Mouse (Mus musculus): Measurements from ENCODE around the gene Abhd6.
A peak's percentile ranks its signal among the peaks of the same experiment; 100 is the strongest.

Abhd6 gene

DNA sequence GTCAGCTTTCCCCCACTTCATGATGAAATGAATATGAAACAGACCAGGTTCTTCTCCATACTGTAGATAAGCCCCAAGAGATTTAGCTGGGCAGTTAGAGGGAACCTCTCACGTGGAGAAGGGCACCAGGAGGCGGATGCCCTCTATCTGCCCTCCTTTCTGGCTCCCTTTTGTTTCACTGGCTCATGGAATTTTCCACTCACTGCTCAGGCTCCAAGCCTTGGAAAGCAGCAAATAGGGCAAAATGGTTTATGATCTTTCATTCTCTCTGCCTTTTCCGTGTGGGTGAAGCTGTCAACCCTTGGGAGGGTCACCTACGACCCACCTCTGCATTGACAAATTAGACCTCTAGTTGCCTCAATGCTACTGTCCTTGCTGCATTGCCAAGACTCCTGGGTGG is 27.8 kb downstream of the Abhd6 start:
- DNase-seq (ENCODE audit: low spot score), result no peak

DNA sequence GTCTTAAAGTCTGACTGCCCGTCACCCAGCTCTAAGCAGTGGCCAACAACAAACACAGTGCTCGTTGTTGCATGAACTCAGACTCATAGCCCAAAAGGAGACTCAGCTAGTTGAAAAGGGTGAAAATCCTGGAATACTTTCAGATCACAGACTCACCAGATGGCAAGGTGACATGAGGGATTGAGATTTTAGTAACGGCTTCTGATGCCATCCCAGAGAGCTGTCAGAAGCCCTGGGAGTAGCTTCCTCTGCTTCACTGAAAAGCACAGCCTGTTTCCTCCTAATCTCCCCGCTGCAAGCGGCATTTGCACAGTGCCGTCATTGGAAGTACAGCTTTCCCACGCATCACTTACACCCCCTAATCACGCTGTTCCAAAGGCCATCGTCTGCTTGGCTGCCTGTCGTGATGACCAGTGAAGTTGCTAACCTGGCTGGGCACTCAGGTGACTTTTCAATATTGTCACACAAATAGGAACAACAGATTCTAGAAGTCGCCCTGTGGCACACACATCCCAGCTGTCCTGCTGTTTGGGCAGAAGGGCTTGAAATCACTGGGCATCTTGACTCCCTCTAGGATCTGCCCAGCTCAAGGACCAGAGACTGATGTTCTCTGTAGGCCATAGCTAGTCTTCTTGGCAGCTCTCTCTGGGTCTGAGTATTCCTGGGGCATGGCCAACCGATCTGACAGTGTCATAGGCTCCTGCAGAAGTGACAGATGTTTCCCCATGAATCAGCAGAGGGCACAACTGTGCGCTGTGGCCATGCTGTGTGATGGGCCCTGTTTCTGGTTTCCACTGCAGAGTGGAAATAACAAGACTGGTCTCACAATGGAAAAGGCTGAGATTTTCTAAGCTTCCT is 29.6 kb downstream of the Abhd6 start:
- no peak for DNase-seq (ENCODE audit: low spot score)

DNA sequence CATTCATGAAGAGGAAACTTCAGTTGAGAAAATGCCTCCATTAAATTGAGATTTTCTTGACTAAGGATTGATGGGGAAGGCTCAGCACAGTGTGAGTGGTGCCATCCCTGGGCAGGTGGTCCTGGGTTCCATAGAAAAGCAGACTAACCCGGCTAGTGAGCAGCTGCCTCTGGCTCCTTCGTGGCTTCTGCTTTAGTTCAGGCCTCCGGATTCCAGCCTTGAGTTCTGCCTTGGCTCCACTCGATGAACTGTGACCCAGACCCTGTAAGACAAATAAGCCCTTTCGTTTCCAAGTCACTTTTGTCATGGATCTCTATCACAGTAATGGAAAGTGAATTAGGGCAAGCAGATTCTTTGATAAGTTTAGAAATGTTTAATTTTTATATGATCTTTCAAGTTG is 31.9 kb downstream of the Abhd6 start:
- DNase-seq (ENCODE audit: low spot score), result no peak

DNA sequence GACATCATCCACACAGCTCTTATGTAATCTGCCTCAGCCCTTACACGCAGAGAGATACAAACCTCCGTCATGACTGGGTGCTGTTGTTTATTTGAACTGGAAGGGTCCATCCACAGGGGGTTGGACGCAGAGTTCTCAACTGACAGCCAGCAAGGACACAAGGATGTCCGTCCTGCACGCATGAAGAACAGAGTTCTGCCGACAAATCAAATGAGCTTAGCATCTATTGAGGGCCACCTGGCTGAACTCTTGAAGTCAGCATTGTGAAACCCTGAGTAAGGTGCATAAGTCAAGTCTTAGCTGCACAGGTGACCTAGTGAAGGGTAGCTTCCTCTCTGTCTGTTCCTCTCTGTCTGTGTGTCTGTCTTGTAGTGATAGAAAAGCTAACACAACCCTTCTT is 33.2 kb downstream of the Abhd6 start:
- DNase-seq (ENCODE audit: low spot score), result no peak

DNA sequence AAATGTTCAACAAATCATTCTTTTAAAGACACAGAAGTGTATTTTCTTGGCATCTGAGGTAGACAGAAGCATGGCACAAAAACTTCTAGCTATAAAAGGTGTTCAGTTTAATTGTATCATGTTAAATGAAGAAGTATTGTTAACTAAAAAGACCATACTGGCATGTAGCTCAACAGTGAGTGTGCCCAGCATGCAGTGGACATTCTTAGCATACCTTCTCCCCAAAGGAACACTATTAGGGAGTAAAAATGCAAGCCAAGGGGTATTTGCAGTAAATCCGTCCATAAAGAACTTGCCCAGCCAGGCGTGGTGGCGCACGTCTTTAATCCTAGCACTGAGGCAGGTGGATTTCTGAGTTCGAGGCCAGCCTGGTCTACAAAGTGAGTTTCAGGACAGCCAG is 33.7 kb downstream of the Abhd6 start:
- DNase-seq (ENCODE audit: low spot score), result no peak

DNA sequence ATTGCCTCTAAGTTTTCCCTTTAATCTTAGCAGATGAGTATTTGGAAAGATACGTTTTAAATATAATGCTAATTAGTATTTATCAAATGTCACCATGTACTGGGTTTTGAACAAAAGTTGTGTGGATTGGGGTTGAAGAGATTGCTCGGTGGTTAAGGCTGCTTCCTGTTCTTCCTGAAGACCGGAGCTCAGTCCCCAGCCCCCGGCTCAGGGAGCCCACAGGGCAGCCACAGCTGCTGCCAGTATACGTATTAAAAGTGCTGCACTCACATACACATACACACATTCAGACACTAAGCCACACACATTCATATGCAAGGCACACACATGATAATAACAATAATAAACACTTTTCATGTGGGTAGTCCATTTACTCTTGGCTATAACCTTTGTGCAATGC is 35.4 kb downstream of the Abhd6 start:
- no peak for DNase-seq (ENCODE audit: low spot score)

DNA sequence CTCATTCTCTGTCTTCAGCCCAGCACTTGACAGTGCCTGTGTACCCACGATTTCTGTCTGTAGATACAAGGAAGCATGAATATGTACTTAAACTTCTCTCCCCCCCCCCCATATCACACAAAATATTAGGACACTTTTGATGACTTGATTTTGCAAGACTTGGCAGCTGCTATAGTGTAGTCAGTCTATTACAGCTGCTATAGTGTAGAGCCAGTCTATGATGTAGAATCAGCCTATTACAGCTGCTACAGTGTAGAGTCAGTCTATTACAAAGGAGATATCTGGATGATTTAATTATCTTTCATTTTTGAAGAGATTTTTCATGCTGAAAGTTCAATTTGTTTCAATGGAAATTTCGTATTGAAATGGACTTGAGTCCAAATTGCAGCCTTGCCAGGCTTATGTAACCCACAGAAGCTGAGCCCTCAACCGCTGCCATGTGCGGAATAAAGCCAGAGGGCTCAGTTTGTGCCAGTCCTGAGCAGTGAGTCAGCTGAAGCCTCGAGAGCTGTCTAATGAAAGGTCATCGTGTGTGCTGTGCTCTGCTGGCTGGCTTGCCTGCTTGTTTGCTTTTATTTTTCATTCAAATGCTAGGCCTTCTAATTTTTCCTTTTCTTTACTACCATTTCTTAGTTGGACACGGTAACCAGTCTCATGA is 36.2 kb downstream of the Abhd6 start:
- DNase-seq (ENCODE audit: low spot score), result no peak

DNA sequence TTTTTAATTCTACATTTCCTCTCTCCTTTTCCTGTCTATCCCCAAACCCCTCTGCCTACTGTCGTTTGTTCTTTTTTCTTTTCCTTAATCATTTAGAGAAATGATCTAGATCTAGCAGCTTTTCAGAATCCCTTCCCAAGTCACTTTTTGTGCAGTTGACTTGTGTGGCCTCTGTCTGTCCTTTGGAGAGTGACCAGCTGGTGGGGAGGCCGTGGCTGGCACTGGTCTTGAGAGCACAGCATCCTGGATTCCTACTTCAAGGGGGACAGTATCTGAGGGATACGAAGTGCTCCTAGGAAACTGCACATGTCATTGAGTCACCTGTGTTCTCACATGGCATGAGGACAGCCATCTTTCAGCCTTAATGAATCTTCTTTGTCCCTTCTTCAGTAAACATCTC is 37.5 kb downstream of the Abhd6 start:
- DNase-seq (ENCODE audit: low spot score), result no peak

DNA sequence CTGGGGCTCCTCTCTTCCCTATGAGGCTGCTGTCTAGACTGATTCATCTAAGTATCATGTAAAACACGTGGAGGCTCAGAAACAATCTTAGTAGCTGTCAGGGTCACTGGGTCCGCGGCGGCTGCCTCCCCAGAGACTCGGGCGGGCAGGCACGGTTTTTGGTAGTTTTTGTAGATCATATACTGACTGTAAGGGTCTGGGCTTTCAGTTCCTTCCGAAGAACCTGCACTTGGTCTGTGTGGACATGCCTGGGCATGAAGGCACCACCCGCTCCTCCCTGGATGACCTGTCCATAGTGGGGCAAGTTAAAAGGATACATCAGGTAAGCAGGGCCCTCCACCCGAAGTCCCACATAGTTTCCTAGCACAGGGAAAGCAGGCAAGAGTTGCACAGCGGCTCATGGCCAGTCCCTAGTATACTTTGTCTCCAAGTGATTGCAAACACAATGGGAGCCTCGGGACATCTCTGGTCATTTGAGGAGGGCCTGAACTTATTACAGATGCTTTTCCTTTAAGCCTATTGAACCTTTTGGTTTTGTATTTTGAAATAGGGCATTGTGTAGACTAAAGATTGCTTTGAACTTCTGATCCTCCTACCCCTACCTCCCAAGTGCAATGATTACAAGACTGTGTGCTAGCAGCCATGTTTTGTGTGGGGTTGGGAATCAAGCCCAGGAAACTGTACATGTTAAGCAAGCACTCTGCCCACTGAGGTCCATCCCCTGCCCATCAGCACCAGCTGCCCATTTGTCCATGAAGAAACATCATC is 38.4 kb downstream of the Abhd6 start:
- DNase-seq (ENCODE audit: low spot score), result no peak

DNA sequence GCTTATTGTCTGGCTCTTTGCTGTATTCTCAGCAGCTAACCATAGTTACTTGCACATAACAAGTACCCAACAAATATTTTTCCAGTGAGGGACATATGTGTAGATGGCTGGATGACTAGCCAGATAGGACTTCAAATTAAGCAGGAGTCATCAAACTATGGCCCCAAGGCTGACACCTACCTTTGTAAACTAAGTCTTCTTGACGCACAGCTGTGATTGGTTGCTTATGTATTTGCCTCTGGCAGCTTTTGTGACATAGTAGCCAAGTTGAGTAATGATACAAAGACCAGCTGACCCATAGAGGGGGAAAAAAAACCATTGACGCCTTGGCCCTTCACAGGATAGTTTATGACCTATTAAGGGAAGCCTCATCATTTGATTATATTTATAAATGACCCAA is 39.4 kb downstream of the Abhd6 start:
- DNase-seq (ENCODE audit: low spot score), result no peak

DNA sequence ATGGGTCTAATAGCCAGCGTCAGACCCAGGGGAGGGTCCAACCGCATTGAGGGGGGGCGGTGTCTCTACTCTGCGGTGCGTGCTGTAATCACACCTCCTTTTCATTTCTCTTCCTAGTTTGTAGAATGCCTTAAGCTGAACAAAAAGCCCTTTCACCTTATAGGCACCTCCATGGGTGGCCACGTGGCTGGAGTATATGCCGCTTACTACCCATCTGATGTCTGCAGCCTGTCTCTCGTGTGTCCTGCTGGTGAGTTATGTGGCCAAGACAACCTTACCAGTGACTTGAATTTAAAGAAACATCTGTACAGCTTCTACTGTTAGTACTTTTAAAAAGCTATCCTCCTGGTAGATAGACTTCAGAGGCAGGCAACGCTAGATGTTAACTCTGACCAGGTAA is 39.9 kb downstream of the Abhd6 start:
- DNase-seq (ENCODE audit: low spot score), result no peak

DNA sequence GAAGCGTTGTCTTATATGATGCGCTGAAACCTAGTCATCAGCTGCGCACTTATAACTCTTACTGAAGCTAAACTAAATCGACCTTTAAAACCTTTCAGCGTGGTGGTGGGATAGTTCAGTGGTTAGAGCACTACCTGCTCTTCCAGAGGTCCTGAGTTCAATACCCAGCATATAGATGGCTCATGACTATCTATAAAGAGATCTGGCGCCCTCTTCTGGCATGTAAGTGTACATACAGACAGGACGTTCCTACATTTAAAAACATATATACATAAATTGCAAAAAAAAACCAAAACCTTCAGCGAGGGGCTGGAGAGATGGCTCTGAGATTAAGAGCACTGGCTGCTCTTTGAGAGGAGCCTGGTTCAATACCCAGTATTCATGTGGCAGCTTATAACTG is 41.6 kb downstream of the Abhd6 start:
- no peak for DNase-seq (ENCODE audit: low spot score)

DNA sequence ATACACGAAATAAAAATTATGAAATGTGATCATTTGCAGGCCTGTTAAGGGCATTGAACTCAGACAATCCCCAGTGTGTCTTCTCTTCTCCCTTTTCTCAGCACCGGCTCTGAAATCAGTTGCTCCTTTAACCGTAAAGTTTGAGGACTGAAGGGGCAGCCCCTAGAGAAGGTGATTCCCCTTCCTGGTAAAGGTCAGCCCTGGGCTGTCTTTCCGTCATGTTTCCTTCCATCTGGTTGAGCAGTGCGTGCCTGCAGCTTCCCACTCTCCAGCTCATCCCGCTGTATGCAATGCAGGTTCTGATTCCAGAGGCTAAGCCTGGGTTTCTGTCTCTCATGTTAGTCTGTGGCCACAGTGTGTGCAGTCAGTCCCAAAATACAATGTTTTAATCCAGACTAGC is 42.1 kb downstream of the Abhd6 start:
- DNase-seq (ENCODE audit: low spot score), result no peak

DNA sequence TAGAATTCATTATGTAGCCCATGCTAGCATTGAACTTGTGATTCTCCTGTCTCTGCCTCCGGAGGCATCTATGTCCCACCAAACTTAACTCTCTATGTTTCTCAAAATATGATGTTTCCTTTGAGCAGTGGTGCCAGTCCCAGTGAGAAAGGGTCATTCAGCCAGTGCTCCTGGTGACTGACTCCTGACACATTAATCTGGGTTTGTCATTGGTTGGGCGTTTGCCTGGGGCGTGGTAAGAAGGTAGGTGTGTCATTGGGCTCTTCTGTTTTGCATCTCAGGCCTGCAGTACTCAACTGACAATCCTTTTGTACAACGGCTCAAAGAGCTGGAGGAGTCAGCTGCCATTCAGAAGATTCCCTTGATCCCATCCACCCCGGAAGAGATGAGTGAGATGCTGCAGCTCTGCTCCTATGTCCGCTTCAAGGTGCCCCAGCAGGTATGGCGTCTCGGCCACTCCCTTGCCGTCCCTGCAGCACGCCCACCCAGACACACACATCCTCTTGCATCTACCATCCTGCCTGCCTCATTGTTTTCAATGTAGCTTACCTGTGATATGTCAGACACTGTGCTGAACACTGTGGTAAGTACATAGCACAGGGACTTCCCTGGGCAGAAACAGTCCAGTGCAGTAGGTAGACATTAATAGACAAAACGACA is 42.6 kb downstream of the Abhd6 start:
- no peak for DNase-seq (ENCODE audit: low spot score)

DNA sequence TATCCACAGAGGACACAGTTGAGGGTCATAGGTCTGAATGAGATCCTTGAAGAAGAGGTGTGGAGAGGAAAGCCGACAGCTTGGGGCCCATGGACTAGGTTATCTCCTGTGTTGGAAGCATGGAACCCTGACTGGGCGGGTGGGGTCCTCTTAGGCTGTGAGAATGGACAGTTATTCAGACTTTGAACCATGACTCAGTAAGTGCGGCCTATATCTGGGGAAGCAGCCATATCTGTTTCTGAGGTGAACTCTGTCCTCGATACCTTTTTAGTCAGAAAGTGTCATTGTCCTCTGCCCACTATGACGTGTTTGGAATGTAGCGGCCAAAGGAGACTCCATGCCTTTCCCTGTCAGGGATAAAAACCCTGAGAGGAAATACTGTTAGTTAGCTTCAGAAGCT is 44.1 kb downstream of the Abhd6 start:
- DNase-seq (ENCODE audit: low spot score), result no peak

DNA sequence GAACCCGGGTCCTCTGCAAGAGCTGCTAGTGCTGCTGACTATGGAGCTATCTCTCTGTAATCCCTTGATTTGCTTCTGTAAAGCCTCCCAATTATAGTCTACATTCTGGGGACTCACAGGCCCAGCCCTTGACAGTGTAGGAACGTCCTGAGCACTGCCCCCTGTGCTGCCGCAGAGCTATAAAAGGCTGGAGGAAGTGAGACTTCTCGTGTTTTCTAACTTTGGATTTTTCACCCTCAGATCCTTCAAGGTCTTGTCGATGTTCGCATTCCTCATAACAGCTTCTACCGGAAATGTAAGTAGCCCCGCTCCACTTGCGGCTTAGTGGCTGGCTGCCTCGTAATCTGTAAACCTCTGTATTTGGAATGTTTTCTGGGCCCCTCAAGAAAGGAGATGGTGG is 46.6 kb downstream of the Abhd6 start:
- DNase-seq (ENCODE audit: low spot score), result no peak

DNA sequence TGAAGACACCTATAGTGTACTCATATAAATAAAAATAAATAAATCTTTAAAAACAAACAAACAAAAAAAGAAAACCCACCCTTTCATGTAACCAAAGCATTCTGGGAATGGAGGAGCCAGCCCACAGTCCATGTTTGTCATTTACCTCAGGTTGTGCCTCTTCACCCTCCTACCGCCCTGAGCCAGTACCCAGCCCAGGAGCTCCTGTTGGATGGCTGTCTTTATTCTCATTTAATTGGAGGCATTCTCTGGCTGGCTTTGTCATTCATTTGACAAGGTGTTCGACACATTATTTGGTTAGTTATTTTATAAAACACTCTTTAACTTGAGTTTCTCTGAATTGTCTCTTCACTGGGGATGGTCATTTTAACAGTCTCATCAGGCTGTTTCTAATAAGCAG is 49.2 kb downstream of the Abhd6 start:
- no peak for DNase-seq (ENCODE audit: low spot score)

DNA sequence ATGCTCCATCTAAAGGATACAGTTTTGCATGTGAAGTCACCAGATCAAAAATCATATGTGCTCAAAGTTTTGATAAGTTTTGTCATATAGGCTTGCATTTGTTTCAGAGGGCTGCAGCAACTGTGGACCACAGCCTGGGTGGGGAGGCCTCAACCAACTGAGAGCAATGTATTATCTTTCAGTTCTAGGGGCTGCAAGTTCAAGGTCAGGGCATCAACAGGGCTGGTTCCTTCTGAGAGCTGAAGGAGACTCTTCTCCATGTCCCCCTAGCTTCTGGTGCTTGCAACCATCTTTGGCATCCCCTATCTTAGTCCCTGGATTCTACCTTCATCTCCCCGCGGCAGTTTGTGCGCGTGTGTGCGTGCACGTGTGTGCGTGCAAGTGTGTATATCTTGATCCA is 50.0 kb downstream of the Abhd6 start:
- DNase-seq (ENCODE audit: low spot score), result no peak

DNA sequence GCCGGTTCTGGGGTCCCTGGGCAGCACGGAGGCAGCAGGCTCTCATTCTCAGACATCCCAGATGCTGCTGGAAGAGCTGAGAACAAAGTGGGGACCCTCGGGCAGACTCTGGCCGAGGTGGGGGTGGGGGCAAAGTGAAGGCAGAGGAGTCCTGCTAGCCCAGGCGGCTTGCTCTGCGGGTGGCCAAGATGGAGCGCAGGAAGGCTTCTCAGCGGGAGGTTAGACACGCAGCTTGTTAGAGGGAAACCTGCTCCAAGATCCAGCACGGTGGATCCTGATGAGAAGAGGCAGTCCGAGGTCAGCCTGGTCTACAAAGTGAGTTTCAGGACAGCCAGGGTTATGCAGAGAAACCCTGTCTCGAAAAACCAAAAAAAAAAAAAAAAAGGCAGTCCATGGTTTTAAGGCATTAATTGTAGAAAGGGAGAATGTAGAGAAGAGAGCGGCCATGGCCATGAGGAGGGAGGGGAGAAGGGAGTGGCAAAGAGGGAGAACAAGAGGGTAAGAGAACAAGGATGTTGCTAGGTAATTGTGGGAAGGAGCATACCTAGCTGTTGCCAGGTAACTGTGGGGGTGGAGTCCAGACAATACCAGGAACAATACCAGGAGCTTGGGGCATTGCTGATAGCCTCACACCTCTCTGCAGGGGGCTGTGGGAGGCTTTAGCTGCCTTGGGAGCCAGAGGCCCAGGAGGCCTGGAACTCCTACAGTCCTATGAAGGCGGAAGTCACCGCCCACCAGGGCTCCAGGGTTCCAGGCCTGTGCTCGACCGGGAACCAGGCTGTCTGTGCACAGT is 51.8 kb downstream of the Abhd6 start:
- peak; percentile 64 for DNase-seq (ENCODE audit: low spot score)

DNA sequence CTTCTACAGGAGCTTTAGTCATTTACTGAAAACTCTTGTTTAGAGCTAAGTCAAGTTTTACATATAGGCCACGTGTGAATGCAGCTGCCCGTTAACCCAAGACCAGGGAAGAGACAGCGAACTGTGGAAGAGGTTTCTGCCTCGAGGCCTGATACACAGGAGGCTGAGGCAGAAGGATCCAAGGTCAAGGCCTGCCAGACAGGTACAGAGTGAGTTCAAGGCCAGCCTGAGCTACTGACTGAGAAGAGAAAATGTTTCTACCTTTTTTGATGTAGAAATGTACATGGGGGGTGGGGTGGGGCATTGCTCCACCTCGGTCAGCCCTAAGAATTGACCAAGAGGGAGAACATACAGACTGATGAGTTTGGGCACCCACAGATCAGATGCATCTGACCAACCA is 53.4 kb downstream of the Abhd6 start:
- DNase-seq (ENCODE audit: low spot score), result no peak

DNA sequence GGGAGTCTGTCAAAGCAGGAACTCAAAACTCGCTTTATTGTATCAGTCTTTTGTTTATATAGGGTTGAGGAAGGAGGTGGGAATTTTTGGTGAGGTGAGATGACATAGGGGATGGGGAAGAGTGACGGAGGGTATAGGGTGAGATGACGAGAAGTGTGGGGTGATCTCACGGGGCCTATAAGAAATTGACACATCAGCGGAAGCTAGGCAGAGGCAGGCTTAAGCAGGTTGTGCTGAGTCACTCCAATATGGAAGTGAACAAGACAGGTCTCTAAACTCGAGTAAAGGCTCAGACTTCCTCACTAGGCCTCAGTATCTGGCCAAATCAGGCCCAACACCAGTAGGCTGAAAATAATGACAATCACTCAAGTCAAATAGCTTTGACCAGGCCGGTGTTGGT is 57.2 kb downstream of the Abhd6 start:
- DNase-seq (ENCODE audit: low spot score), result no peak

DNA sequence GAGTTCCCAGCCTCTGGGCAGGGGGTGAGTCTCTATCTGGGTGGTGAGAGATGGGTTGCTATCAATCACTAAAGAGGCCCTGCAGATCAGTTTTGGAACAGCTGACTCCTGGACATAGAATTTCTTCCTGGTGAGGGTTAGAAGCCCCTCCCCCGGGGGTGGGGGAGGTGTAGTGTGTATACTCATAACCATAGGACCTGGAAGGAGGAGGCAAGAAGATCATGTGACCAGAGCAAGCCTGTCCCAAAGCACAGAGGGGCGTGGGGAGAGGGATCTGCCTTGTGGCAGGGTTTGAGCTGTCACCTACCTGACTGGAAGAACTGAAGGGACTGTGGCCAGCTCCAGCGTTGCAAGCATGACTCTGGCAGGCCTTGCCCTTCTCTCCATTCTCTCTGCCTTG is 59.4 kb downstream of the Abhd6 start:
- DNase-seq (ENCODE audit: low spot score), result no peak
